Mouse (Mus musculus) embryo, embryonic 9.5 days (tissue): ENCODE measurements around the gene Cx3cr1.

Experiments
- DNase-seq: peaks from one replicate; pipeline ENCODE4 v3.0.0-alpha.2; 2017; ENCODE audit errors: extremely low spot score

Gene Cx3cr1

DNA sequence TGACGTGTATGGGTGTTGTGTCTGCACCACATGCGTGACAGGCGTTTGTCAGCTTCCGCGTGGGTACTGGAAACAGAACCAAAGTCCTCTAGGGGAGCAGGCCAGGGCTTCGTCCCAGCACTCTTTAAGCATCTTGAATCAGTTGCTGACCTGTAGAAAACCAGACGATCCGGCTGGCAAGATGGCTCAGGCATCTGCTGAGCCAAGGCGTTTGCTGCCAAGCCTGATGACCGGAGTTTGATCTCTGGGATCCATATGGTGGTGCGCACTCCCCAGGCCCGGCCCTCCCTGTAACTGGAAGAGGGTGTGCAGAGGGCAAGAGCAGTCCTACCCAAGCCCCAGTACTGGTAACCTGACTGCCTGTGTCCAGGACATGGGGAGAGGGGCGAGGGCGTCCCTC lies 127.8 kb downstream of the Cx3cr1 start:
- DNase-seq, result no peak

DNA sequence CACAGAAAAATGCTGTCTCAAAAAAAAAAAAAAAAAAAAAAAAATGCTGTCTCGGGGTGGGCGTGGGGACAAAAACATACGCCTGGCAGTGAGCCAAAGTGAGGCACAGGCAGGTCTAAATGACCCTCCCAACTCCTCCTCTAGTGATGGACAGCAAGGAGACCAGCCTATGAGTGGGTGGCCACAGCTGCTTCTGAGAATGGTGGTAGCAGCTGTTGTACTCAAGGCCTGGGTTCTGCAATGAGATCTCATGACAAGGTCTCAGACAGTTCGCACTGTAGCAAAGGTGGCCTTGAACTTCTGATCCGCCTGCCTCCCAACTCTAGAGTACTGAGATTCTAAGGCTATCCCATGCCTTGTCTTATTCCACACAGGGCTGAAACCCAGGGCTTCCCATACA lies 128.3 kb downstream of the Cx3cr1 start:
- DNase-seq, result no peak

- DNase-seq, result no peak
These were observed 130.0 kb downstream of the Cx3cr1 start for GRCm38 (mm10) chr9:119939646-119940045.

DNA sequence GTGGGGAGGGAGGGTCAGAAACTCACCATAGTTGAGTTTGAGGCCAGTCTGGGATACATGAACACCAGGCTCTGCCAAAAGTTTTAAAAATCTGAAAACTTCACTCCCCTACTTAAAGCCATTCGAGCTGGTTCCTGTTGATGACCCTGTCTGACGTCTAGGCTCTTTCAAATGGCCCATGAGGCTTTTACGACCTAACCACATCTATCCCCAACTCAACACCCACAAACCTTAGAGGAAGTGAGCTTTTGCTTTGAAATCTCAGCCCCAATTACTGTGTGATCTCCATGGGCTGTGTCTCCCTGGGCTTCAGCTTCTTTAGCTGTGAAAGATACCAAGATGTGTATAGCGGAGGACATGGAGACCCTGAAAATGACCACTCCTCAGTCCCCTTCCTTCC lies 131.2 kb downstream of the Cx3cr1 start:
- DNase-seq, result no peak

GRCm38 (mm10) chr9:119937005-119937773 lies 132.5 kb downstream of the Cx3cr1 start, which contains the start of the genes Gorasp1 and Ttc21a:
Gene Gorasp1 (minus strand): TSS chr9:119937565.
Gene Ttc21a (plus strand): TSS chr9:119937606.
- peak; percentile 93 for DNase-seq

GRCm38 (mm10) chr9:119933675-119934074 lies 136.0 kb downstream of the Cx3cr1 start:
- no peak for DNase-seq

DNA sequence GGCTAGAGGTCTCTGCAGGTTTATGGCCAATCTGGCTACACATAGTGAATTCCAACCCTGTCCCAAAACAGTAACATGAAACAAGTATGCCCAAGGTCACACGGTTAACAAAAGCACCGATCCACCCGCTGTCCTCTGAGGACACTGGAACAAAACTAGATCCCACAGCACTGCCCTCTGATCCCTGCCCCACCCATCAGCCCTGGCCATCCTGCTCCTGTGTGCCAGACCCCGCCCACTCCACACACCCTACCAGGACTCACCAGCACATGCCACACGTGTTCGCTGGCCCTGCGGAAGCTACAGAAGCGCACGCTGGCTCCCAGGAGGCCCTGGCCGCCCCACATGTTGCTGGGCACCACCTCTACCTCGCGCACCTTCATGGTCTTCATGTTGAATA lies 137.3 kb downstream of the Cx3cr1 start:
- DNase-seq, result no peak

DNA sequence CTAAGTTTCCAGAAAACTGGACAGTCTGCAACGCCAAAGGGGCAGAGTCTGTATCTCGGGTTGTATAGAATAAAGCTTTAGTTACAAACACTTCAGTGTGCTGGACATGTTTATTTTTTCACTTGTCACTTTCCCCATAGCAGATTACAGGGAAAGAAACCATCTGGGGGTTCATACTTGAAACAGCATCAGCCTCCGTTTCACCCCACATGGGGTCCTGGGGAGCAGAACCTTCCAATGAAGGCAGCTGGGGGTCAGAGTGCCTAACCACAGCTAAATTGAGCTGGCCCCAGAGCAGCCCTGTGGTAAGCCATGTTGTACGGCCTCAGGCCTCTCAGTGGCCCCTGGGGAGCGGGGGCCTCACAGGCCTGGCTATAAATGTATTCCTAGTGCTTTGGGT lies 143.2 kb downstream of the Cx3cr1 start:
- no peak for DNase-seq

- no peak for DNase-seq
These were observed 143.9 kb downstream of the Cx3cr1 start for GRCm38 (mm10) chr9:119925729-119926128.

DNA sequence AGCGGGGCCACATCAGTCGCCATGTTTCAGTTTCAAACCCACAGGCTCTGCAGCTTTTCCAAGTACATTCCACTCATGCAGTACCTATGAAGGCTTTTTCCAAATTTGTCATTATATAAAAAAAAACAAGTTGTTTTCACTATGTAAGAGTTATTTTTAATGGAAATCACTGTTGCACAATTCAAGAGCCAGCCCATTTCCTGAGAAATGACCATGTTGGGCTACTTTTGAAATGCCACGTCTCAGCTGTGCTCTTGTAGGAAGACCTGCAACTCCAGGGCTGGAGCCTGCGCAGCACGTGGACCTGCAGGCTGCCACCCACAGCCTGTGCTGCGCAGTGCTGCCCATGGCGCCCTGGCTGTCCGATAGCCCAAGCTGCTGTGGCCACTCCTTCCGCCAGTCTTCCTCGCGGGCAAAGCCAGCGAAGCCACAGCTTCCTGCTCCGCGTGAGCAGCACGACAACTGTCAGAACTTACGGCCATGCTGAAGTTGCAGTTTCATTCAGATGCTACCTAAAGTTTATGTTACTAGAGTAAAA lies 144.5 kb downstream of the Cx3cr1 start:
- DNase-seq, result no peak

DNA sequence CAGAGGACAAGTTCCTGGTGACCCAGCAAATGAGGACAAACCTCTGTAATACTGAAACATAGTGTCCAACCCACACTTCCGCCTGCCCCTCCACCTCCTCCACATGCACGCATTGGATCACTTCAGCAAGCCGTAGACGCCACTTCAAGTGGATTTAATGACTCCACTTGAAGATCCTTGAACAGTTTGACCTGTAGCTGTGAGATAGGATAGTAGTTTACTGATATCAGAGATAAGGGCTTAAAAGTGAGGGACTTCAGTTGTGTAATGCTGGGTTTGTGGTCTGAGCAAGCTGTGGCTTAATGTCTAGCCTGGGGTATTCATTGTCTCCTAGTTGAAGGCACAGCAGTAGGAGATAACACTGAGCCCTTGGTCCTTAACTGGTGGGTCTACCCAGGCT lies 146.2 kb downstream of the Cx3cr1 start:
- no peak for DNase-seq

DNA sequence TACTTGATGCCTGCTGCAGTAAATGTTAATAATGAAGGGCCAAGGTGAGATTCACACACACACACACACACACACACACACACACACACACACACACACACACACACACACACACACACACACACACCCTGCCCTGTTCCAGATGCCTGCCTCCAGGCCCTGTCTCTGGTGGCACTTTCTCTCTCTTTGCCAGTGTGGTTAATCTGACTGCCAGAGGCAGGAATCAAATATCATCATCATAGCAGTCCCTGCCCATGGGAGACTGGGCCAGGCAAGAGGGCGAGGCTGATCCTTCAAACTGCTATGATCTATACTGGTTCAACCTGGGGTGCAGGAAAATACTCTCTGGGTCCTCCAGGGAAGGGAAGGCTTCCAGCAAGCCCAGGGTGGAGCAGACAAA lies 149.8 kb downstream of the Cx3cr1 start:
- DNase-seq, result no peak

DNA sequence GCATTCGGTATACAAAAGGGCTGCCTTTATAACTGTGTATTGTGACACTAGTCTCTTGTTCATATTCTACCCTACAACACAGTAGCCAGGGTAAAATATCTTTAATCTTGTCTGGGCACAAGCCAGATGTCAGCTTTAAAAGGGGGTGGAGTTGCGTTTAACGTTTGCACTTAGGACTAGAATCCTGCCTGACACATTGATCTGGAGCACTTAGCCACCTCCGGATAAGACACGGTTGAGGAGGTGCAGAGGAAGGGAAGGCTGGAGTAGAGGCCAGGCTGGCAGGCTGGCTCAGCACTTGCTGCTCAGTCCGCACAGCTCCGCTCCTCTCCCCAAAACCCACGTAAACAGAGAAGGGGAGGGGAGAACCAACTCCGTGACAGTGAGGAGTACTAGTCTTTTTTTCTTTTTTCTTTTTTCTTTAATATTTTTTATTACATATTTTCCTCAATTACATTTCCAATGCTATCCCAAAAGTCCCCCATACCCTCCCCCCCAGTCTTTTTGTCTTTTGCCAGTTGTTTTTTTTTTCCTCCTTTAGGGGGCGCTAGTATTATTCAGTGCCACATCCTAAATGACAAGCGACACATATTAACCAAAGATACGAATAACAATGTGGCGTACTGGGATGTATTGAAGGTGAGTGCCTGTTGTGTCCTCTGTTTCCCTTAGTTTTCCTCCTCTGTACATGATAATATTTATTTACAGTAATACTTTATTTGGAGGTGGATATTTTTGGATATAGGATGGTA lies 156.4 kb downstream of the Cx3cr1 start:
- no peak for DNase-seq

- DNase-seq, result no peak
These were observed 159.7 kb downstream of the Cx3cr1 start for GRCm38 (mm10) chr9:119909931-119910330.

GRCm38 (mm10) chr9:119908708-119909107 lies 161.0 kb downstream of the Cx3cr1 start:
- no peak for DNase-seq

- DNase-seq, result no peak
These were observed 167.1 kb downstream of the Cx3cr1 start for GRCm38 (mm10) chr9:119902410-119903151.

GRCm38 (mm10) chr9:119899446-119899845 lies 170.2 kb downstream of the Cx3cr1 start:
- DNase-seq, result no peak

DNA sequence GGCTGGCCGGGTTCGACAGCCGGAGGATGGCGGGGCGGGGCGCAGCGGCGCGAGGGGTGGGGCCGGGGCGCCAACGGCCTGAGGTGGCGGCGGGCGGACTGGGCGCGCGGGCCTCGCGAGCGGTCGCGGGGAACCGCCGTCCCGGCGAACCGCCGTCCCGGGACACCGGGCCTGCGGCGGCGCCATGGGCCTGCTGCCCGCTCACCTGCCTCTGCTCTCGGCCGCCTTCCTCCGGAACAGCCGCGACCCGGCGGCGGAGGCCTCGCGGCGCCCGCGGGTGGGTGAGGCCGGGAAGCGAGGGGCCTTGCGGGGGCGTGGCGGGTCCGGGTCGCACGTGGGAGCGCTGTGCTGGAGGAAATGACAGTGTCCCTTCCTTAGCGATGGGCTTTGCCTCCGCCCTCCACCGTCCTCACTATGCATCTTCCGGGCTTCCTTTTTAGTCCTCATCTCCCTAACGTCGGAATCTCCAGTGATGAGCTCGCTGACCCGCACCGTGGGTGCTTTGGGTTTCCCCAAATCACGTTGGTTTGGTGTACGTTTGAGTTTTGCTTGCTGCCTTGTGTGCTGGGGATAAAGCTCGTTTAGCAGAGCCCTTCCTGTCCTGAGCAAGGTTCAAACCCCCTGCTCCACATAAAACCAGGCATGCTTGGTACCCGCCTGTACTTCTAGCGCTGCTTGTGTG lies 174.5 kb downstream of the Cx3cr1 start:
- DNase-seq, result no peak

DNA sequence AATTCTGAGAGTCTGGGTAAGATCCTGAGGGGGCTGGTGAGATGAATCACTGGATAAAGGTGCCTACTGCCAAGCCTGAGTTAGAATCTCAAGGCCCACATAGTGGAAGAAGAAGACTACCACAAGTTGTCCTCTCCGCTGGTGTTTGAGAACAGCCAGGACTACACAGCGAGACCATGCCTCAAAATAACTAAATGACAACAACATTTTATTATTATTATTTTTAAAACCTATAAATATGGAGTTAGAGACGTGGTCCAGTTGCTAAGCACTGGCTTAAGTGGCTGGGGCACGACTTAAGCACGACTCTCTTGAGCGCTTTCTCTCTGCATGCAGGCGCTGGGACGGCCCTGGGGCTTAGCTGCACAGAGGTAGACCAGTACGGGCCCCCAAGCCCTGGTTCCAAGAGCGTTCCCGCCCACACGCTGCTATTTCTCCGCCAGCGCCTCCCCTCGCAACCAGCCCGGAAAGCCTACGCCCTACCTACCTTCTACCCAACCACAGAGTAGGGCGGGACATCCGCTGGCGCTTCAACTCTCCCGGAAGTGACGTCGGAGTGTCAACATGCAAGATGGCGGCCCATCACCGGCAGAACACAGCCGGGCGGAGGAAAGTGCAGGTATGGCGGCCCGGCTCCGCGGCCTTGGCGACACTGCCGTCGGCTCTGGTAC lies 175.2 kb downstream of the Cx3cr1 start, which contains the start of gene Wdr48:
TSS of gene Wdr48 (plus strand) at position 540 of the 671 bp plus-strand sequence.
- DNase-seq, result peak; percentile 96

DNA sequence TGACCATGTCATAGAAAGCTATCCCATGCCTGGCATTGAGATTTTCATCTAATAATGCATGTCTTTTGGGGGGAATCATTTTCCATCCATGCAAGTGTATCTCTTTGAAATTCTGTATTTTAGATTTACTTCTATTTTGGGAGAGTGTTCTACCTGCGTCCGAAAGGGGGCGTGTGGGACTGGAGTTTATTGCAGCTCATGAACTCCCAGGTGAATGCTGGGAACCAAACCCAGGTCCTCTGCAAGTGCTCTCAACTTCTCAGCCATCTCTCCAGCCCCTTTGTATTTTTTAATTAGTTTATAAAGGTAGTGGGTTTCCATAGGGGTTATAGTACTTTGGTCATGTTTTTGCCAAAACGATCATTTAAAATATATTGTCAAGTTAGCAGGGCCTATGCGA lies 175.8 kb downstream of the Cx3cr1 start:
- DNase-seq, result no peak

GRCm38 (mm10) chr9:119890692-119891091 lies 179.0 kb downstream of the Cx3cr1 start:
- peak; percentile 39 for DNase-seq
